Comparison of ENCODE assay signal across 26 mouse cellular contexts in genomic region chr1:176218217-176218616, GRCm38 (mm10). TPM values are rescaled to one million over a fixed set of nuclear protein-coding genes. Genes with fewer than 3 reads are reported as not detected.
DNase-seq lines count a peak whose midpoint lies in the region; ATAC-seq and TF ChIP-seq lines count a peak whose summit lies in the region.
"Had no signal": no experiment of that assay in that cellular context is flagged by ENCODE, and none has a peak within 500 bp of the region (broad histone marks: within the 10 kb centered on the region; RNA-seq: fewer than 3 reads in every experiment).

No protein-coding gene starts in this region.

- no peak for DNase-seq in cerebellum, adult 2 months
- DNase-seq in cerebellum, adult 9-11 months, result no peak
- no peak for DNase-seq in layer of hippocampus, adult 2 months (ENCODE audit: low spot score in 2 of 2)
- DNase-seq in layer of hippocampus, postnatal 10 days (ENCODE audit: low spot score in 2 of 2), result no peak
- DNase-seq in brain, embryonic 14.5 days (ENCODE audit: low read depth), result no peak
- DNase-seq in spleen, postnatal 4 days (ENCODE audit: low spot score in 2 of 2), result no peak
- DNase-seq: adrenal gland, postnatal 14 days; cerebellum, adult 11-12 months; gastrocnemius, postnatal 25 days; heart, adult 2 months; heart, postnatal 4 days; kidney, adult 8-10 months; kidney, postnatal 25 days; liver, embryonic 13.5 days; right cerebral cortex, postnatal 14 days; spleen, adult 18-20 months; thymus, adult 18-20 months had no signal

- no peak for TF ChIP-seq POLR2A in cerebellum, adult 2 months (IDR thresholded peaks at IDR 0.05; ENCODE audit: borderline replicate concordance, insufficient read depth, low read length)
- no peak for TF ChIP-seq POLR2A in brain, embryonic 14.5 days (IDR thresholded peaks at IDR 0.05; ENCODE audit: borderline replicate concordance, extremely low read depth, insufficient read depth, insufficient read length, poor library complexity, severe bottlenecking)

- H3K9me3 ChIP-seq in E14TG2a.4 (ENCODE audit: low read length), result no peaks in the 10 kb centered on the region
- H3K9me3 ChIP-seq in hindbrain, embryonic 13.5 days, result no peaks in the 10 kb centered on the region
- H3K9me3 ChIP-seq: forebrain, embryonic 12.5 days; heart, embryonic 15.5 days; liver, embryonic 13.5 days; midbrain, embryonic 13.5 days; neural tube, embryonic 15.5 days had no signal

- peaks cover 4% of the 10 kb centered on the region; the same call in 1 of the 2 replicates for H3K4me1 ChIP-seq in cerebellum, adult 2 months (ENCODE audit: control insufficient read depth, insufficient read depth, low read length)
- H3K4me1 ChIP-seq in E14TG2a.4 (replicated peaks; ENCODE audit: low read depth, low read length), result no peaks in the 10 kb centered on the region
- peaks cover 12% of the 10 kb centered on the region for H3K4me1 ChIP-seq in hindbrain, embryonic 13.5 days (replicated peaks)
- H3K4me1 ChIP-seq: liver, embryonic 13.5 days had no signal

- WGBS in cerebellum, adult 2 months, result 94% methylated on average over 5 of the region's 5 CpGs
- 92% methylated on average over 5 of the region's 5 CpGs for WGBS in hindbrain, embryonic 13.5 days

- H3K9ac ChIP-seq in hindbrain, embryonic 13.5 days, result no peak overlapping the region
- H3K9ac ChIP-seq: forebrain, embryonic 12.5 days; heart, embryonic 15.5 days; liver, embryonic 13.5 days; midbrain, embryonic 13.5 days; neural tube, embryonic 15.5 days had no signal

- ATAC-seq in hindbrain, embryonic 13.5 days (ENCODE audit: low FRiP score), result no peak
- ATAC-seq: lung, postnatal 0 days; midbrain, embryonic 13.5 days; Patski had no signal

- H3K4me2 ChIP-seq in hindbrain, embryonic 13.5 days, result no peak overlapping the region
- H3K4me2 ChIP-seq: forebrain, embryonic 12.5 days; heart, embryonic 15.5 days; liver, embryonic 13.5 days; midbrain, embryonic 13.5 days; neural tube, embryonic 15.5 days had no signal

- no peaks in the 10 kb centered on the region for H3K36me3 ChIP-seq in E14TG2a.4 (ENCODE audit: insufficient read depth, low read length)
- no peaks in the 10 kb centered on the region for H3K36me3 ChIP-seq in hindbrain, embryonic 13.5 days
- H3K36me3 ChIP-seq: forebrain, embryonic 12.5 days; heart, embryonic 15.5 days; liver, embryonic 13.5 days; midbrain, embryonic 13.5 days; neural tube, embryonic 15.5 days had no signal

- H3K27me3 ChIP-seq in cerebellum, adult 2 months (ENCODE audit: control insufficient read depth, insufficient read depth, low read length), result no peaks in the 10 kb centered on the region
- H3K27me3 ChIP-seq in E14TG2a.4 (ENCODE audit: insufficient read depth, low read length), result no peaks in the 10 kb centered on the region
- no peaks in the 10 kb centered on the region for H3K27me3 ChIP-seq in hindbrain, embryonic 13.5 days
- H3K27me3 ChIP-seq: forebrain, embryonic 12.5 days; heart, embryonic 15.5 days; liver, embryonic 13.5 days; midbrain, embryonic 13.5 days; neural tube, embryonic 15.5 days had no signal

- no peak overlapping the region for H3K4me3 ChIP-seq in cerebellum, adult 2 months (replicated peaks; ENCODE audit: insufficient read depth, low read depth, low read length)
- H3K4me3 ChIP-seq in layer of hippocampus, adult 2 months, result no peak overlapping the region
- H3K4me3 ChIP-seq in E14TG2a.4 (replicated peaks; ENCODE audit: low read length), result no peak overlapping the region
- H3K4me3 ChIP-seq in hindbrain, embryonic 13.5 days, result no peak overlapping the region
- H3K4me3 ChIP-seq: forebrain, embryonic 12.5 days; heart, adult 2 months; heart, embryonic 15.5 days; liver, embryonic 13.5 days; midbrain, embryonic 13.5 days; neural tube, embryonic 15.5 days had no signal

- TF ChIP-seq CTCF in cerebellum, adult 2 months (IDR thresholded peaks at IDR 0.05; ENCODE audit: borderline replicate concordance, insufficient read depth, low read depth, low read length), result peak; percentile 32; the same call in 1 of the 2 replicates
- peak; percentile 65 for TF ChIP-seq CTCF in layer of hippocampus, adult 2 months (conservative IDR thresholded peaks at IDR 0.05)
- peak; percentile 45 for TF ChIP-seq CTCF in E14TG2a.4 (conservative IDR thresholded peaks at IDR 0.05; ENCODE audit: low read length)
- TF ChIP-seq CTCF in brain, embryonic 14.5 days (IDR thresholded peaks at IDR 0.05; ENCODE audit: borderline replicate concordance, extremely low read depth, insufficient read depth, insufficient read length), result peak; percentile 21; the same call in 1 of the 2 replicates

- H3K27ac ChIP-seq in cerebellum, adult 2 months (ENCODE audit: insufficient read depth, low read length), result no peak overlapping the region
- no peak overlapping the region for H3K27ac ChIP-seq in layer of hippocampus, adult 2 months
- H3K27ac ChIP-seq in hindbrain, embryonic 13.5 days, result no peak overlapping the region
- H3K27ac ChIP-seq: forebrain, embryonic 12.5 days; heart, adult 2 months; heart, embryonic 15.5 days; liver, embryonic 13.5 days; midbrain, embryonic 13.5 days; neural tube, embryonic 15.5 days had no signal

RNA-seq across cellular contexts. Expression of gene Pld5, which starts 56.9 kb away (rescaled TPM):
- 41.3 and 45.7 TPM in 2 replicates for polyA plus RNA-seq in cerebellum, adult 2 months (2012; rRNA removed)
- 1 to 10 TPM; 1.7 TPM for total RNA-seq in layer of hippocampus, adult 2 months (2021)
- total RNA-seq in layer of hippocampus, postnatal 10 days (2021), result 1 to 10 TPM; 1.3 to 2.1 TPM
- 1.5 and 4.3 TPM in 2 replicates for polyA plus RNA-seq in brain, embryonic 14.5 days (2012; rRNA removed)
- polyA plus RNA-seq in hindbrain, embryonic 13.5 days (2015; fragmentation: Nextera tagmentation; extraction: Ambion mirVana), result 5.9 and 6.2 TPM in 2 replicates
- total RNA-seq: megakaryocyte, adult 5-6 weeks had no signal
- polyA plus RNA-seq: Patski had no signal
